Mouse (Mus musculus): ENCODE results near the gene Sytl1. TPM values are rescaled to one million over a fixed set of nuclear protein-coding genes. Genes with fewer than 3 reads are reported as not detected.

The Sytl1 gene
- 0.96 and 1.0 TPM in 2 replicates for total RNA-seq (2015; ENCODE audit: low replicate concordance)
- 0.28 and 1.4 TPM in 2 replicates for total RNA-seq (2017; ENCODE audit: low replicate concordance)

DNA sequence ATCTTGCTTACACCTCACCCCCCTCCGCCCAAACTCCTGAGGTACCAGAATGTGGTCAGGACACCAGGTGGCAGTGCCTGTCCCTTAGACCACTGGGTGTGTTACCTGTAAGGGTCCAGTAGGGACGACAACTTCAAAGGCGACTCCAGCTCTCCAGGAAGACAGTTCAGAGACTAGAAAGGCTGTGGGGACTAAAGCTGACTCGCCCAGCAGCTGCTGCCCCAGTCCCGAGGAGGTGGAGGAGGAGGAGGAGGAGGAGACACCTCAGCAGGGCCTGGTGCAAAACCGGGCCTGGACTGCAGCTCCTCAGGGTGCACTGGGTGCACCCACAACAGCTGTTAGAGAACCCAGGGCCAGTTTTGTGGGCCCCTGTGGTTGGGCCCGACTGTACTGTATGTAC lies at the start of gene Sytl1:
Gene Sytl1 (minus strand): TSS at position 232 of the 400 bp plus-strand sequence.
- ATAC-seq (replicated peaks; ENCODE audit: low FRiP score, poor library complexity, severe bottlenecking): no peak

DNA sequence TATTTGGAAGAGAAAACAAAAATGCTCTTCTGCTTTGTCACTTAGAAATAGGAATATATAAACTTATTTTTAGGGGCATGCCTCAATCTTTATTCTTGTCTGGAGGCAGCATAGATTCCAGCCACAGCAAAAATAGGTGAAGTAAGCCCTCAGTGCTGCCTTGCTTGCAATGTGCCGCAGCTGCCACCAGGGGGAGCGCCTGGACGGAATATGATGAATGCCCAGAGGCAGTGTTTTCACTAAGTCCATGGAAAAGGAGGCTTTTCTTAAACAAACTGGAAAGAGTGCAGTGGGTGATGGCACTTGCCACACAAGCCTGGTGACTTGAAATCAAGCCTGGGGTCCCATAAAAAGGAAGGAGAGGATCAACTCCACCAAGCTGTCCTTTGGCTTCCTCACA lies 47.0 kb upstream of the Sytl1 start:
- ATAC-seq (replicated peaks; ENCODE audit: low FRiP score, poor library complexity, severe bottlenecking): peak; percentile 86

DNA sequence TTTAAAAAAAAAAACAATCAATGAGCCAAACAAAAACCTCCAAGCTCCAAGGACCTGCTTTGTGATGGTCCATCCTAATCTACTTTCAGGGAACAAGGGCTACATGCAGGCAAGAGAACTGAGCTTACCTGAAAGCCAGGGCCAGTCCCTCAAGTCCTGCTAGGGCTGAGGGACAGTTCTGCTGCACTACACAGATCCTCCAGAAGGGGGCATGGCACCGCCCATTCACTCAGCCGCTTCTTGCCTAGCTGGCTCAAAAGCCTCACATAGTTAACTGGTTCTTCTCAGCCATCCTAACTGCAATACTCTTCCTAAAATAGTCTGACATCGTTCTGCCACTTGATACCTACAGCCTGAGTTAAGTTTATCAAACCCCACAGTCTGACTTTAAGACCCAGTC lies 44.4 kb upstream of the Sytl1 start:
- ATAC-seq (replicated peaks; ENCODE audit: low FRiP score, poor library complexity, severe bottlenecking): peak; percentile 67

DNA sequence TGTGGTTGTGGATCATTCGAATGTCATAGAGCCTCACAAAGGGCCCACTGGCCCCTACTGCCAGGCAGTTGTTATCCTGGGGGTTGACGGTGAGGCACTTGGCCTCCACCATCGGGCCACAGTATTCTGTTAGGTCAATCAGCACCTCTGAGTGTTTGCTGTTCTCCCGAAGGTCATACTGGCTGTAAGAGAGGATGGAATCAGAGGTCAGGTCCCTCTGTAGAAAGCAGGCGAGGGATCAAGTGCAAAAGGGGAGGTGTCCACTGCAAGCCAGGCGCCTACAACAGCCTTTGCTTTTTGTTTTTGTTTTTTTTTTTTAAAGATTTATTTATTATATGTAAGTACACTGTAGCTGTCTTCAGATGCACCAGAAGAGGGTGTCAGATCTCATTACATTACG lies 42.9 kb upstream of the Sytl1 start:
- ATAC-seq (replicated peaks; ENCODE audit: low FRiP score, poor library complexity, severe bottlenecking): no peak

DNA sequence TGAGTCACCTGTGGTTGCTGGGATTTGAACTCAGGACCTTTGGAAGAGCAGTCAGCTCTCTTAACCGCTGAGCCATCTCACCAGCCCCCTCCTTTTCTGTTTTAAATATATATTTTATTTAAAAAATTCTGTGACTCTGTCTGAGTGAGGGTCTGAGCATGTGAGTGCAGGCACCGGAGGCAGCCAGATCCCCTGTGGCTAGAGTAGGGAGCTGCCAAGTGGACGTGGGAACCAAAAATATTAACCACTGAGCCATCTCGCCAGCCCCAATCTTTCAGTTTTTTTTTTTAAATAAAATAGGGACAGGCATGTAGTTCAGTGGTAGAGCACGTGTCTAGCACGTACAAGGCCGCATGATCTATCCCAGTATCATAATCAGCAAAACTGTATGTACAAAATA lies 41.9 kb upstream of the Sytl1 start:
- ATAC-seq (replicated peaks; ENCODE audit: low FRiP score, poor library complexity, severe bottlenecking): no peak

DNA sequence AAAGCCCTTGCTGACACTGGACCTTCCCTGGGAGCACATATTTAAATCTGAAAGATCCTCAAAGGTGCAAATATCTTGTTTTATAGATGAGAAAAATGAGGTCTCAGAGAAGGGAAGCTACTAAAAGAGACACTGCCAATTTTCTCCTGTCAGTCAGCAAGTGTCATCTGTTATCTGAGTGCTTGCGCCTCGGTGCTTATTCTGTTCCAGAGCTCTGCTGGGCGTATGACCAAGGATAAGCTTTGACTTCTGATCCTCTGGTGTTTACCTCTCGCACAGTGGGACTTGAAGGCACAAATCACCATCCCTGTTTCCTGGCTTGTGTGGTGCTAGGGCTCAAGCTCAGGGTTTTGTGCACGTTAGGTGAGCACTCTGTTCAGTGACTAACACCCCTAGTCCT lies 39.8 kb upstream of the Sytl1 start:
- ATAC-seq (replicated peaks; ENCODE audit: low FRiP score, poor library complexity, severe bottlenecking): no peak

DNA sequence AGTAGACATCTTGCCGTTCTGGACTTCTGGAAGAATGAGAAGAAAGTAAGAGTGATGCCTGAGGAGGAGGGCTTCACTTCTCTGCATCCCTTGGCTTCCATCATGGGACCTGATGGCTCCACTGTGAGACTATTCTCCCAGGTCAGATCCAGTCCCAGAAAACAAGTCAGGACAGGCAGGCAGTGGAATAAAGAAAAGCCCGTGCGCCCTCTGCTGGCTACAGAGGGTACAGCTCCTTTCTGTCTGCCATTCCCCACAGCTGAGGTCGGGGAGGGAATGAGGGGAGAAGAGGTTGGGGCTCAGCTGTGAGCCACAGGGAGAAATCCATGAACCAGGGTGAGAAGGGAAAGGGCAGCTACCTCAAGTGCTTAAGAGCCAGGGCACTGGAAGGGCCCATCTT lies 38.9 kb upstream of the Sytl1 start:
- ATAC-seq (replicated peaks; ENCODE audit: low FRiP score, poor library complexity, severe bottlenecking): peak; percentile 69

DNA sequence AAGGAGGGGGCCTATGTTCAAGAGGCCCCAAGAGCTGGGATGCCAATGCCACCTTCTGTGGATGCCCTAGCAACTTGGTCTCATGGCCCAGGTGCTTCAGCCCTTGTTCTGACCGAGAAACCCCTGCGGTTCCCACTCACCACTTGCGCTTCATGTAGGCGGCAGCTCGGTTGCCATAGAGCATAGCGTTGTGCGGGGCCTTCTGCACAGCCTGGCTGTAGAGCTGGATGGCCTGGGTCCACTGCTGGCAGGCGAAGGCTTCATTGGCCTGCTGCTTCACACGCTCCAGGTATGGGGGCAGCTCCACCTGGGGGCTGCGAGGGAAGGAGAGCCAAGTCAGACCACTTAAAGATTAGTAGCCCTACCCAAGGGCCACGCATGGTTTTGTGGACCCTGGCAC lies 37.5 kb upstream of the Sytl1 start:
- no peak for ATAC-seq (replicated peaks; ENCODE audit: low FRiP score, poor library complexity, severe bottlenecking)

DNA sequence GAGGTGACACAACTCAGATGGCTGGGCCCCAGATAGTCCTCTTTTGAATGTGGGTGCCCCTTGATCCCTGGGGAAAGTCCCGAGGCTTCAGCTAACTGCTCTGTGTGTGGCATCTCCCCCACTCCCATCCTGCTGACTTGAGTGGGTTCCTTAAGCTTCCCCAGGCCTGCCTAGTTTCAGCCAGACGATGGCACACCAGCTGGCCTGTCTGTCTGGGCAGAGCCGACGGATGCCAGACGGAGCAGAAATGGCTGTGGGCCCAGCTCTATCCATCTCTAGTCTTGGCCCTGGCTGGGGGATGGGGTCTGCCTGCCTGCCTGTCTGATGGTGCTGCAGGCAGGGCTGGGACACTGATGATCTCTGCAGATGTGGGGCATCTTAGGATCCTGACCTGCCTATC lies 36.8 kb upstream of the Sytl1 start:
- no peak for ATAC-seq (replicated peaks; ENCODE audit: low FRiP score, poor library complexity, severe bottlenecking)

DNA sequence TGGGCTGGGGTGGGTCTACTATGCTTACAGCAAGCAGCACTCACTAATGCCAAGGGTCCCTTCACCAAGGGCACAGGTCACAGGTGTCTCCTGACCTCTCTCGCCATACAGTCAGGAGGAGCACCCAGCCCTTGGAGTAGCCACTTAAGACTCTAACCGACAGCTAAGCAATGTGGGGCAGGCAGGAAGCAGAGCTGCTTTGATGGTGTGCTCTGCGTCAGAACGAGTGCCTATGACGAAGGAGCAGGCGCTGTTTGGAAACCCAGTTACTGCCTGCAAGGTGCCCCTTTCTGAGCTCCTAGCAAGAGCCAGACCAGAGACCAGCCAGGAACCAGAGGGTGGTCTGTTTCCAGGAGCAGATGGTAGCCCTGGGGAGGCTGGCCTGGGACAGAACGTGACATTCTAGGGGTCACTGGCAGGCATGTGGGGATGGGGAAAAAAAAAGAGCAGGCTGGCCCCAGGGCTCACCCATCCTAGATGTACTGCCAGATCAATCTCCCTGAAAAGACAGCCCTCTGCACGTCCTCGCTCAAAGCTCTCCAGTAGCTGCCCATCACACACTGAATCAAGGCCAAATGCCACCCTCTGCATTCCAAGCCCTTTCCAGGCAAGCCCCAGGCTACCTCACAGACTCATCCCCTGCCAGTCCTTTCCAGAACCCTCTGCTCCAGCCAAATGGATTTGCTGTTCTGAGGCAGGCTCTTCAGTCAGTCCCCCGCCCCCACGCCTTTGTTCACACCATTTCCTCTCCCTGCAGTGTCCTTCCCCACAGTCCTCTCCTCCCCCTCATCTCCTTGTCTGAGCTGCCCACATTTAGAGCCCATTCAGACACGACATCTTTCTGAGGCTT lies 35.8 kb upstream of the Sytl1 start:
- ATAC-seq (replicated peaks; ENCODE audit: low FRiP score, poor library complexity, severe bottlenecking): no peak

DNA sequence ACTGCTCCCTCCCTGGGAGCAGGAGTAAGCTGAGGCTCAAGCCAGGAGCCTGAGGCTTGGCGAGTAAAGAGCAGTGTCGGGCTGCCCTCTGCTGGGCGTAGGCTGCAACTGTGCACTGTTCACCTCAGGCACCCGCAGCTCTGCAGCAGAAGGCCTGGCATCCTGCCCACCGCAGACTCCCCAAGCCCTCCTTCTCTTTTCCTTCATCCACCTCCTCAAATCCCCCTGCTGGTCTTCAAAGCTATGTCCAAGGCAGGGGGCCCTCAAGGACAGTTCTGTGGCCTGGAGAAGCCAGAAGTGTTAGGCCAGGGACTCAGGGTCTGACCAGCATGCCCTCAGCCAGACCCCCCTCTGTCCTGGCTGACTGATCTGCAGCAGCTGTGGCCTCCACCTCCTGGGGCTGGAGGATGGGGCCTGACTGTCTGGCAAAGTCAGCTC lies 34.9 kb upstream of the Sytl1 start:
- ATAC-seq (replicated peaks; ENCODE audit: low FRiP score, poor library complexity, severe bottlenecking): peak; percentile 81

DNA sequence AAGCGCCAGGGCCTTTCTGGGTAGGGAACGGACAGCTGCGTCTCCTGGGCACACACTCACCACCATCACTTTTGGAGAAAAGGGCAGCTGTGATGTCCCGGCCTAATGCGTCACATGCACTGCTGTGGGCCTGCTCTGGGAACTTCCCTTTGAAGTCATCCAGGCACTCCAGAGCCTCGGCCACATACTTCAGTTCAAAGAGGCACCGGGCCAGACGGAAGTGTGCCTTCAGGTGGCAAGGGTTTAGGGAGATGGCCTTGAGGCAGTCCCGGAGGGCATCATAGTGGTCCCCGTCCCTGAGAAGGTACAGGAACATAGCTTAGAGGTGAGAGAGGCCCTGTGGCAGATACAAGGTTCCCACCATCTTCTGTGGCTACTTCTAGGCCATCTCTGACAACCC lies 34.4 kb upstream of the Sytl1 start:
- ATAC-seq (replicated peaks; ENCODE audit: low FRiP score, poor library complexity, severe bottlenecking): no peak

DNA sequence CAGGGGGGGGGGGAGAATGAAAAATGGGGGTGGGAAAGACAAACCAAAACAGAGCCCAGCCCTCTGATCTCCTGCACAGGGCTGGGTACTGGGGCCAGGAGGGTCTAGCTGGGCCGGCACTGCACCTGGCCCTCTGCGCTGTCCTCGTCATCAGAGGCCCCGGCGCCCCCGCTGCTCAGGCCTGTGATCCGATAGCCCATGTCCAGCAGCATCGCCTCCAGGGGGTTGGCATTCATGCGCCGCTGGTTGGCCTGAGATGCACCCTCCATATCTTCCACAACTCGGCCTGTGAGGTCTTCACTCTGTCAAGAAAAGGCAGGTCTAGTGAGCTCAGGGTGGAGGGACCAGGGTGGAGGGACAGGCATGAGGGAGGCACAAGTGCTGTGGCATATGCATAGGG lies 31.2 kb upstream of the Sytl1 start:
- no peak for ATAC-seq (replicated peaks; ENCODE audit: low FRiP score, poor library complexity, severe bottlenecking)

DNA sequence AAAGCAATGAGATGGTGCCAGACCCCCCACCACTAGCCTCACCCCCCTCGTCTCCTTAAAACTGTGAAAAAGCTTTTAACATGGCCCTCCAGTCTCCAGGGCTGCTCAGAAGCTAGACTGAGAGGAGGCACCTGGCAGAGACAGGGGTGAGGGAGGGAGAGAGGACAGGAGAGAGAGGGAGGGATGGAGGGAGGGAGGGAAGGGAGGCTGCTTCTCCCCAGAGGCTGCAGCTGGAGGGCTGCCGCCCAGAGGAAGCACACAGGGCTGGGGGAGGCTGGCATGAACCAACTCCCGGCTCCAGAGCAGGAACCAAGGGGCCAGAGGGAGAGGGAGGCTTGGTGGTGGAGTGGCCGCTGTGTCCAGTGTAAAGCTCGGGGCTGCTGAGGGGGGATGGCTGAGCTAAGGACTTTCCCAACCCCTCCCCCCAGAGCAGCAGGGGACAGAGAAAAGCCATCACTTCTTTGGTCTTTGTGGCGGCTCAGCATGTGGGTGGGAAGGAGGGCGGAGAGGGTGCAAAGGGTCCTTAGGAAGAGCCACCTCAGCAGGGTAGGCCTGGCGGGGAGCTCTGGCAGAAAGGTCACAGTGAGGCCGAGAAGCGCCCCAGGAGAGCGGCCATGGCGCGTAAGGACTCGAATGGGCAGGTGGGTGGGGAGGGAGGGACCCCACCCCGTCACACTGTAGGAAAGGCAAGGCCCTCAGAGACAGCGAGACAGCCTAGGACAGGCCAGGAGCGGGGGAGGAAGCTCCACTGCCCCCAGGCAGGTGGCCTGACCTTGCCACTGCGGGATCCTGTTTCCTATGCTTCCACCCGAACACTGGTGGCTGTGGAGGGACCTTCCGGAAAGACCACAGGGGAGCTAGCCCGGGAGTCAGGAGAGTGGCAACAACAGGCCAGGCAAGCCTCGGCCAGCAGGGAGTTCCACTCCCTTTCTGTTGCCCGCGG lies 30.3 kb upstream of the Sytl1 start:
- ATAC-seq (replicated peaks; ENCODE audit: low FRiP score, poor library complexity, severe bottlenecking): no peak

DNA sequence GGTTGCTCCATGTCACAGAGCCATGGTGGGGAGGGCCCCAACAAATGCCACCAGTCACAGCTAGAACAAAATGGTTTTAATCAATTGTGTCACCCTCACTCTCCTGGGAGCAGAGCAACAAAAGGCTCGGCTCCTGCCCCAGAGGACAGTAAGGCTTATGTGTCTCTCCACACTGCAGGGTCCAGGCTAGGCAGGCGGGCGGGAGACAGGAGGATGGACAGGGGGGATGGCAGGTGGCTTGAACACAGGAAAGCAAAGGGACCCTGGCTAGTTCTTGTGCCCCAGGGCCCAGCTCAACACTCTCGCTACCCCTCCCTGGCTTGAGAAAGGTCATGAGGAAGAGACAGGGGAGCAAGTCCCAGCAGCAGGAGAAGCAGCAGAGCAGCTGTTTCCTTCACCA lies 29.5 kb upstream of the Sytl1 start:
- no peak for ATAC-seq (replicated peaks; ENCODE audit: low FRiP score, poor library complexity, severe bottlenecking)

DNA sequence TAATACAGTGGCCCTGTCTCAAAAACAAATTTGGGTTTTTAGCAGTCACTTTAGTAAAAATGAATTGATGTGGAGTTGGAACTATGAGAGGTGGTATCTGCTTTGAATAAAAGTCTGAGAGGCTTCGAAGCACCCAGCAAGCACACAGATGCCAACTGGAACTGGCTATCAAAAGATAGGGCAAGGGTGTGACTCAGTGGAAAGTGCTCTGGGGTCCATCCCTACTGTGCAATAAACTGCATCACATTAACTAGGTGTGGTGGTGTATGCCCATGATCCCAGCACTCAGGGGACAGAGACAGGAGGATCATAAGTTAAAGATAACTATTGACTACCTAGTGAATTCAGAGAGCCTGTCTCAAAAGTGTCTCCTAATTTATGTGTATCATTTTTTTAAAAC lies 28.3 kb upstream of the Sytl1 start:
- ATAC-seq (replicated peaks; ENCODE audit: low FRiP score, poor library complexity, severe bottlenecking): no peak

DNA sequence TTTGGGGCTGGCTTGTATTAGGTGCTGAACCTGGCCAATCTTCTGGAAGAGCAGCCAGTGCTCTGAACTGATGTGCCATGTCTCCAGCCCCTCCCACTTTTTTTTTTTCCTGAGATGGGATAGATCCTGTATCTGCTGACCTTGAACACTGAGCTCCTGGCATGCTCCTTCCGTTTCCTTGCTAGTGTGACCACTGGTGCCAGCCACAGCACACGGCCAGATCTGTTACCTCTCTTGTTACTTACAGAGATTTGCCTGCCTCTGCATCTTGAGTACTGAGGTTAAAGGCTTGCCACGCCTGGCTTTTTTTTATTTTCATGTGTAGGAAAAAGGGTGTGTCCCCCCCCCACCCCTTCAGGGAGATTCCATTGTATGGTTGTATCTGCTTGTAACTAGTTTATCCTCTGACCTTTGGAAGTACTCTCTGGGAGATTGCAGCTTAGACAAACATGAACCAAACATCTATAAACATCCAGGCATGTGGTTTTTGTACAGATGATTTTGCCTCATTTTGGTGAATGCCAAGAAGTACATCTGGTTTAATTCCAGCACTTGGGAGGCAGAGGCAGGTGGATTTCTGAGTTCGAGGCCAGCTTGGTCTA lies 23.7 kb upstream of the Sytl1 start:
- ATAC-seq (replicated peaks; ENCODE audit: low FRiP score, poor library complexity, severe bottlenecking): no peak

DNA sequence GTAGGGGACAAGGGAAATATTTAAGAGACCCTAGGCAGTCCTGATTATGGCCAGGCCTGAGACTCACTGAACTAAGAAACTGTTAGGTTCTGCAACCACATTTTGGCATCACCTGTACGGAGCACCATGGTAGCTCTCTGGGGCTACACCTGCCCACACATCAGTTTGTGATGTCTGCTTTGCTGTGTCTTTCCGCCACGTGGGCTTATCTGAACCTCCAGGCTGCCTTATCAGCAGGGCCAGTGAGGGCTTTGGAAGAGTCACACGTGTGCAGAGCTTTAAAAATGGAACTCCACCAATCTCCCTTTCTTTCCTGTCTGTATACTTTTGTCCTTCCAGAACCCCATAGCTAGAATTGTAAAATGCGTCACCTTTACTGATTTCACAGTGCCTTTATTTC lies 23.0 kb upstream of the Sytl1 start:
- ATAC-seq (replicated peaks; ENCODE audit: low FRiP score, poor library complexity, severe bottlenecking): peak; percentile 91

DNA sequence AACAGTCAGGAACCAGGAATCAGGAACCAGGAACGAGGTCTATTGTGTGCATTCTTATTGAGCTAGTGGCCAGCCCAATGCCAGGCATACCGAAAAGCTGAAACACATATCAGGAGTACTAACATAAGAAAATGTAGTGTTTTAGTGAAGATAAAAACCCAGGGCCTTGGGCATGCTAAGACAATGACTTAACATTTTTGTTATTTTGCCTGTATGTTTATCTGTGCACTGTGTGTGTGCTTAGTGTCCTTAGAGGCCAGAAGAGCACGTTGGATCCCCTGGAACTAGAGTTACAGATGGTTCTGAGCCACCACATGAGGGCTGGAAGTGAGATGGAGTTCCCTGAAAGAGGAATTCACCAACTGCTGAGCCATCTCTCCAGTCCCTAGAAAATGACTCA lies 22.4 kb upstream of the Sytl1 start:
- ATAC-seq (replicated peaks; ENCODE audit: low FRiP score, poor library complexity, severe bottlenecking): peak; percentile 52

DNA sequence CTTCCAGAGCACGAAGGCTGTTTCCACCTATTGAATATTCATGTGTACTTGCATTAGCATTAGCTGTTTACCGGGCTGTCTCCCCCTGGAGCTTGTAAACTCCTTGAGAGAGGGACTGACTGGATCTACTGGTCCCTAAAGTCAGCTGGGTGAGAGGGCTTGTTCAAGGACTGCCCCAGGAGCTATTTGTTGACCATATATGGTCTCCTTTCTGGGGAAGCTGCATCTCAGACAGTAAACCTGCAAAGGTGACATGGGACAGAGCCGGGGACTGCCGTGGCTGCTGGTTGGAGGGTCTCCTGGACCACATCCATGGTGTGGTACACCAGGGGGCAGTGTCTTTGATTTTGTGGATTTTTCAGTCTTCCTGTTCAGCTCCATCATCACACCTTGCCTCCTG lies 19.7 kb upstream of the Sytl1 start:
- ATAC-seq (replicated peaks; ENCODE audit: low FRiP score, poor library complexity, severe bottlenecking): no peak
